Mouse (Mus musculus): ENCODE measurements at regions not wholly inside any gene's neighbourhood (a gene's known extent, or its start where the extent isn't known, plus 50 kb on each side); places are given as distances from the start of the nearest gene placed in this dataset.

- H3K4me1 ChIP-seq (ENCODE audit: control insufficient read depth, low read depth, low read length): no peaks in the 10 kb centered on the region
- WGBS (ENCODE audit: insufficient replicate concordance): 26% methylated on average over 1 of the region's 1 CpGs
Measured at GRCm38 (mm10) chr1:113550172-113550571, 1685.5 kb upstream of the Dsel start.

GRCm38 (mm10) chr1:113539981-113540380, 1675.3 kb upstream of the Dsel start:
- no peaks in the 10 kb centered on the region for H3K27me3 ChIP-seq (ENCODE audit: control insufficient read depth, insufficient read depth, low read depth, low read length)
- H3K36me3 ChIP-seq (ENCODE audit: control insufficient read depth, insufficient read depth): no peaks in the 10 kb centered on the region
- ATAC-seq (ENCODE audit: low read depth): no peak
- no peak overlapping the region for H3K9ac ChIP-seq (ENCODE audit: low read depth, low read length)
- H3K4me1 ChIP-seq (ENCODE audit: control insufficient read depth, low read depth, low read length): no peaks in the 10 kb centered on the region
- no peak overlapping the region for H3K4me3 ChIP-seq (ENCODE audit: low read depth, low read length)
- no peak overlapping the region for H3K27ac ChIP-seq (ENCODE audit: low read length)
- no peak overlapping the region for H3K4me2 ChIP-seq (ENCODE audit: low read depth, low read length)
- no peaks in the 10 kb centered on the region for H3K9me3 ChIP-seq (replicated peaks; ENCODE audit: control insufficient read depth, low read length)

More at GRCm38 (mm10) chr1:113550172-113550571, 1685.5 kb upstream of the Dsel start:
- H3K9ac ChIP-seq (ENCODE audit: low read depth, low read length): no peak overlapping the region
- no peak overlapping the region for H3K4me3 ChIP-seq (ENCODE audit: low read depth, low read length)
- no peak overlapping the region for H3K4me2 ChIP-seq (ENCODE audit: low read depth, low read length)
- no peak overlapping the region for H3K27ac ChIP-seq (ENCODE audit: low read length)
- ATAC-seq (ENCODE audit: low read depth): no peak
- H3K36me3 ChIP-seq (ENCODE audit: control insufficient read depth, insufficient read depth): no peaks in the 10 kb centered on the region
- no peaks in the 10 kb centered on the region for H3K9me3 ChIP-seq (replicated peaks; ENCODE audit: control insufficient read depth, low read length)
- H3K27me3 ChIP-seq (ENCODE audit: control insufficient read depth, insufficient read depth, low read depth, low read length): no peaks in the 10 kb centered on the region

- no peak overlapping the region for H3K4me2 ChIP-seq (ENCODE audit: low read depth, low read length)
- no peak overlapping the region for H3K4me3 ChIP-seq (ENCODE audit: low read depth, low read length)
- no peaks in the 10 kb centered on the region for H3K4me1 ChIP-seq (ENCODE audit: control insufficient read depth, low read depth, low read length)
- H3K36me3 ChIP-seq (ENCODE audit: control insufficient read depth, insufficient read depth): no peaks in the 10 kb centered on the region
- no peaks in the 10 kb centered on the region for H3K9me3 ChIP-seq (replicated peaks; ENCODE audit: control insufficient read depth, low read length)
- ATAC-seq (ENCODE audit: low read depth): no peak
- H3K27ac ChIP-seq (ENCODE audit: low read length): no peak overlapping the region
- H3K27me3 ChIP-seq (ENCODE audit: control insufficient read depth, insufficient read depth, low read depth, low read length): no peaks in the 10 kb centered on the region
- no peak overlapping the region for H3K9ac ChIP-seq (ENCODE audit: low read depth, low read length)
- WGBS (ENCODE audit: insufficient replicate concordance): 61% methylated on average over 3 of the region's 3 CpGs
Measured at GRCm38 (mm10) chr1:113530553-113530952, 1665.8 kb upstream of the Dsel start.

GRCm38 (mm10) chr1:113495987-113496386, 1631.3 kb upstream of the Dsel start:
- WGBS (ENCODE audit: insufficient replicate concordance): 17% methylated on average over 2 of the region's 2 CpGs
- Histone ChIP-seq H3K27ac (ENCODE audit: low read length) (no peak overlapping the region), H3K4me1 (ENCODE audit: control insufficient read depth, low read depth, low read length) (no peaks in the 10 kb centered on the region), H3K9ac (ENCODE audit: low read depth, low read length) (no peak overlapping the region), H3K4me2 (ENCODE audit: low read depth, low read length) (no peak overlapping the region), H3K36me3 (ENCODE audit: control insufficient read depth, insufficient read depth) (no peaks in the 10 kb centered on the region), H3K9me3 (replicated peaks; ENCODE audit: control insufficient read depth, low read length) (no peaks in the 10 kb centered on the region), H3K27me3 (ENCODE audit: control insufficient read depth, insufficient read depth, low read depth, low read length) (no peaks in the 10 kb centered on the region), H3K4me3 (ENCODE audit: low read depth, low read length) (no peak overlapping the region)
- ATAC-seq (ENCODE audit: low read depth): no peak

GRCm38 (mm10) chr1:113490243-113491003, 1625.7 kb upstream of the Dsel start:
- ATAC-seq (ENCODE audit: low read depth): no peak

GRCm38 (mm10) chr1:113456538-113457273, 1592.0 kb upstream of the Dsel start:
- 52% methylated on average over 7 of the region's 7 CpGs for WGBS (ENCODE audit: insufficient replicate concordance)
- no peak overlapping the region for H3K4me3 ChIP-seq (ENCODE audit: low read depth, low read length)
- no peaks in the 10 kb centered on the region for H3K36me3 ChIP-seq (ENCODE audit: control insufficient read depth, insufficient read depth)
- no peak overlapping the region for H3K4me2 ChIP-seq (ENCODE audit: low read depth, low read length)
- no peak for ATAC-seq (ENCODE audit: low read depth)
- H3K27me3 ChIP-seq (ENCODE audit: control insufficient read depth, insufficient read depth, low read depth, low read length): no peaks in the 10 kb centered on the region
- no peak overlapping the region for H3K9ac ChIP-seq (ENCODE audit: low read depth, low read length)
- H3K9me3 ChIP-seq (replicated peaks; ENCODE audit: control insufficient read depth, low read length): no peaks in the 10 kb centered on the region
- H3K4me1 ChIP-seq (ENCODE audit: control insufficient read depth, low read depth, low read length): no peaks in the 10 kb centered on the region
- no peak overlapping the region for H3K27ac ChIP-seq (ENCODE audit: low read length)

More at GRCm38 (mm10) chr1:113490243-113491003, 1625.7 kb upstream of the Dsel start:
- Histone ChIP-seq H3K9me3 (replicated peaks; ENCODE audit: control insufficient read depth, low read length) (no peaks in the 10 kb centered on the region), H3K4me3 (ENCODE audit: low read depth, low read length) (no peak overlapping the region), H3K4me1 (ENCODE audit: control insufficient read depth, low read depth, low read length) (no peaks in the 10 kb centered on the region), H3K27me3 (ENCODE audit: control insufficient read depth, insufficient read depth, low read depth, low read length) (no peaks in the 10 kb centered on the region), H3K9ac (ENCODE audit: low read depth, low read length) (no peak overlapping the region), H3K27ac (ENCODE audit: low read length) (no peak overlapping the region), H3K4me2 (ENCODE audit: low read depth, low read length) (no peak overlapping the region), H3K36me3 (ENCODE audit: control insufficient read depth, insufficient read depth) (no peaks in the 10 kb centered on the region)
- WGBS (ENCODE audit: insufficient replicate concordance): 53% methylated on average over 5 of the region's 5 CpGs

- no peaks in the 10 kb centered on the region for H3K9me3 ChIP-seq (replicated peaks; ENCODE audit: control insufficient read depth, low read length)
- no peak overlapping the region for H3K27ac ChIP-seq (ENCODE audit: low read length)
- H3K4me1 ChIP-seq (ENCODE audit: control insufficient read depth, low read depth, low read length): no peaks in the 10 kb centered on the region
- H3K4me2 ChIP-seq (ENCODE audit: low read depth, low read length): no peak overlapping the region
- H3K9ac ChIP-seq (ENCODE audit: low read depth, low read length): no peak overlapping the region
- H3K4me3 ChIP-seq (ENCODE audit: low read depth, low read length): no peak overlapping the region
- H3K27me3 ChIP-seq (ENCODE audit: control insufficient read depth, insufficient read depth, low read depth, low read length): no peaks in the 10 kb centered on the region
- WGBS (ENCODE audit: insufficient replicate concordance): 53% methylated on average over 1 of the region's 1 CpGs
- no peaks in the 10 kb centered on the region for H3K36me3 ChIP-seq (ENCODE audit: control insufficient read depth, insufficient read depth)
- ATAC-seq (ENCODE audit: low read depth): no peak
Measured at GRCm38 (mm10) chr1:113433701-113434100, 1569.0 kb upstream of the Dsel start.

GRCm38 (mm10) chr1:113431266-113431665, 1566.5 kb upstream of the Dsel start:
- Histone ChIP-seq H3K9me3 (replicated peaks; ENCODE audit: control insufficient read depth, low read length) (no peaks in the 10 kb centered on the region), H3K4me1 (ENCODE audit: control insufficient read depth, low read depth, low read length) (no peaks in the 10 kb centered on the region), H3K36me3 (ENCODE audit: control insufficient read depth, insufficient read depth) (no peaks in the 10 kb centered on the region), H3K9ac (ENCODE audit: low read depth, low read length) (no peak overlapping the region), H3K27me3 (ENCODE audit: control insufficient read depth, insufficient read depth, low read depth, low read length) (no peaks in the 10 kb centered on the region), H3K4me2 (ENCODE audit: low read depth, low read length) (no peak overlapping the region), H3K4me3 (ENCODE audit: low read depth, low read length) (no peak overlapping the region), H3K27ac (ENCODE audit: low read length) (no peak overlapping the region)
- ATAC-seq (ENCODE audit: low read depth): no peak

- ATAC-seq (ENCODE audit: low read depth): no peak
- no peak overlapping the region for H3K4me3 ChIP-seq (ENCODE audit: low read depth, low read length)
- H3K9ac ChIP-seq (ENCODE audit: low read depth, low read length): no peak overlapping the region
- H3K4me2 ChIP-seq (ENCODE audit: low read depth, low read length): no peak overlapping the region
- H3K4me1 ChIP-seq (ENCODE audit: control insufficient read depth, low read depth, low read length): no peaks in the 10 kb centered on the region
- H3K36me3 ChIP-seq (ENCODE audit: control insufficient read depth, insufficient read depth): no peaks in the 10 kb centered on the region
- H3K9me3 ChIP-seq (replicated peaks; ENCODE audit: control insufficient read depth, low read length): no peaks in the 10 kb centered on the region
- 54% methylated on average over 3 of the region's 3 CpGs for WGBS (ENCODE audit: insufficient replicate concordance)
- no peak overlapping the region for H3K27ac ChIP-seq (ENCODE audit: low read length)
- H3K27me3 ChIP-seq (ENCODE audit: control insufficient read depth, insufficient read depth, low read depth, low read length): no peaks in the 10 kb centered on the region
Measured at GRCm38 (mm10) chr1:113412858-113413257, 1548.1 kb upstream of the Dsel start.

Data from liver, embryonic 16.5 days (tissue).